ENCODE assay signal across 20 mouse cellular contexts in the genomic region with DNA sequence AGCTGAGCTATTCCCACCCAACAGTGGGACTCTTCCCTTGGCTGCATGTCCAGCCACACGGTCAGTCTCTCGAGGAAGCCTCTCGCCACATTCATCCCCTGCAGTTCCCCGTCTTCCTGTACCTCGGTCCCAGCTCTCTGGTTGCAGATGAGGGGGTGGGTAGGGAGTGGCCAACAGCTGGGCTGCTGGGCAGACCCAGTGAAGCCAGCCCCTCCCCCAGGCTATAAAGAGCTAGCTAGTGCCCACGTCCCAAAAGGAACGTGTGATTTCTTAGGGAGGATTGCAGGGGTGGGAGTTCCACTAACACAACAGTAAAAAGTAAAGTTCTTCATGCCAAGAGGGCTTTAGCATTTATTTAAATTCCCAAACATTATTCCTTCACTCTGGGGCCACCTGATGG.
DNase-seq lines count a peak whose midpoint lies in the region; ATAC-seq and TF ChIP-seq lines count a peak whose summit lies in the region.
"Had no signal": no experiment of that assay in that cellular context is flagged by ENCODE, and none has a peak within 500 bp of the region (broad histone marks: within the 10 kb centered on the region; RNA-seq: fewer than 3 reads in every experiment).

No protein-coding gene starts in this region.

- H3K4me3 ChIP-seq in heart, embryonic 13.5 days: no peak overlapping the region
- no peak overlapping the region for H3K4me3 ChIP-seq in liver, embryonic 12.5 days
- 0 out of 2 replicates have a peak overlapping the region, but pooled peaks have one; percentile 3 for H3K4me3 ChIP-seq in limb, embryonic 10.5 days
- no peak overlapping the region for H3K4me3 ChIP-seq in limb, embryonic 14.5 days (replicated peaks; ENCODE audit: low read length)
- no peak overlapping the region for H3K4me3 ChIP-seq in forebrain, embryonic 16.5 days (replicated peaks; ENCODE audit: low read length)
- H3K4me3 ChIP-seq: embryonic facial prominence, embryonic 13.5 days; hindbrain, embryonic 12.5 days; liver, embryonic 15.5 days; midbrain, embryonic 12.5 days; neural tube, embryonic 13.5 days had no signal

- ATAC-seq in heart, embryonic 13.5 days (ENCODE audit: extremely low read depth, insufficient number of reproducible peaks, low FRiP score, low TSS enrichment): no peak
- no peak for ATAC-seq in liver, embryonic 12.5 days
- ATAC-seq in limb, embryonic 14.5 days (ENCODE audit: low FRiP score, low read depth): peak; percentile 35
- no peak for ATAC-seq in forebrain, embryonic 16.5 days
- ATAC-seq: activated CD4-positive, CD25-positive, alpha-beta regulatory T cell, adult 4 months; inflammation-experienced regulatory T-cells, adult 6 months; Patski had no signal

- DNase-seq in heart, postnatal 10 days: no peak
- no peak for DNase-seq in liver
- peak; percentile 49 for DNase-seq in limb, embryonic 10.5 days (ENCODE audit: low spot score)
- DNase-seq in limb, embryonic 14.5 days (ENCODE audit: low spot score): peak; percentile 62
- DNase-seq: adrenal gland, postnatal 14 days; gastrocnemius, postnatal 14 days; kidney, postnatal 36 days; lung, postnatal 4 days; thymus, postnatal 4 days had no signal

- peaks cover 11% of the 10 kb centered on the region for H3K4me1 ChIP-seq in heart, embryonic 13.5 days
- peaks cover 31% of the 10 kb centered on the region for H3K4me1 ChIP-seq in liver, embryonic 12.5 days
- H3K4me1 ChIP-seq in limb, embryonic 10.5 days: peaks cover 55% of the 10 kb centered on the region
- H3K4me1 ChIP-seq in limb, embryonic 14.5 days (ENCODE audit: control insufficient read depth, insufficient read depth, low read length): peaks cover 28% of the 10 kb centered on the region
- H3K4me1 ChIP-seq in forebrain, embryonic 16.5 days (replicated peaks; ENCODE audit: control insufficient read depth, insufficient read depth, low read length): no peaks in the 10 kb centered on the region
- H3K4me1 ChIP-seq: liver, embryonic 15.5 days had no signal

- H3K4me2 ChIP-seq in heart, embryonic 13.5 days: peak overlapping the region; percentile 2
- H3K4me2 ChIP-seq in liver, embryonic 12.5 days: peak overlapping the region; percentile 31
- H3K4me2 ChIP-seq in limb, embryonic 14.5 days (replicated peaks; ENCODE audit: low read depth, low read length, severe bottlenecking): peak overlapping the region; percentile 26
- no peak overlapping the region for H3K4me2 ChIP-seq in forebrain, embryonic 16.5 days (ENCODE audit: low read length)
- H3K4me2 ChIP-seq: embryonic facial prominence, embryonic 13.5 days; hindbrain, embryonic 12.5 days; liver, embryonic 15.5 days; midbrain, embryonic 12.5 days; neural tube, embryonic 13.5 days had no signal

- WGBS in heart, embryonic 13.5 days: 8% methylated on average over 7 of the region's 7 CpGs
- WGBS in liver, embryonic 12.5 days (ENCODE audit: insufficient replicate concordance): 7% methylated on average over 7 of the region's 7 CpGs
- WGBS in limb, embryonic 10.5 days: 8% methylated on average over 7 of the region's 7 CpGs
- 7% methylated on average over 7 of the region's 7 CpGs for WGBS in limb, embryonic 14.5 days
- 54% methylated on average over 7 of the region's 7 CpGs for WGBS in forebrain, embryonic 16.5 days

- no peaks in the 10 kb centered on the region for H3K9me3 ChIP-seq in heart, embryonic 13.5 days
- no peaks in the 10 kb centered on the region for H3K9me3 ChIP-seq in liver, embryonic 12.5 days (replicated peaks)
- H3K9me3 ChIP-seq in limb, embryonic 10.5 days (replicated peaks): no peaks in the 10 kb centered on the region
- H3K9me3 ChIP-seq in limb, embryonic 14.5 days (ENCODE audit: control insufficient read depth, low read length): no peaks in the 10 kb centered on the region
- H3K9me3 ChIP-seq in forebrain, embryonic 16.5 days (ENCODE audit: control insufficient read depth, low read length): no peaks in the 10 kb centered on the region
- H3K9me3 ChIP-seq: embryonic facial prominence, embryonic 13.5 days; hindbrain, embryonic 12.5 days; liver, embryonic 15.5 days; midbrain, embryonic 12.5 days; neural tube, embryonic 13.5 days had no signal

- intact Hi-C loops in heart, postnatal 10 days (cut with DNase I): no loop called here

- H3K9ac ChIP-seq in heart, embryonic 13.5 days: no peak overlapping the region
- no peak overlapping the region for H3K9ac ChIP-seq in liver, embryonic 12.5 days
- H3K9ac ChIP-seq in limb, embryonic 14.5 days (ENCODE audit: low read depth, low read length, severe bottlenecking): peak overlapping the region; percentile 5; the same call in 1 of the 2 replicates
- H3K9ac ChIP-seq in forebrain, embryonic 16.5 days (replicated peaks; ENCODE audit: low read depth, low read length): no peak overlapping the region
- H3K9ac ChIP-seq: embryonic facial prominence, embryonic 13.5 days; hindbrain, embryonic 12.5 days; liver, embryonic 15.5 days; midbrain, embryonic 12.5 days; neural tube, embryonic 13.5 days had no signal

- no peak overlapping the region for H3K27ac ChIP-seq in heart, embryonic 13.5 days (replicated peaks)
- H3K27ac ChIP-seq in liver, embryonic 12.5 days: no peak overlapping the region
- peak overlapping the region; percentile 68; the same call in 1 of the 2 replicates for H3K27ac ChIP-seq in limb, embryonic 10.5 days
- no peak overlapping the region for H3K27ac ChIP-seq in limb, embryonic 14.5 days (replicated peaks; ENCODE audit: low read depth, low read length)
- H3K27ac ChIP-seq in forebrain, embryonic 16.5 days (ENCODE audit: low read length): no peak overlapping the region
- H3K27ac ChIP-seq: embryonic facial prominence, embryonic 13.5 days; hindbrain, embryonic 12.5 days; liver, embryonic 15.5 days; midbrain, embryonic 12.5 days; neural tube, embryonic 13.5 days had no signal

- H3K36me3 ChIP-seq in heart, embryonic 13.5 days: no peaks in the 10 kb centered on the region
- H3K36me3 ChIP-seq in liver, embryonic 12.5 days: no peaks in the 10 kb centered on the region
- H3K36me3 ChIP-seq in limb, embryonic 10.5 days: no peaks in the 10 kb centered on the region
- no peaks in the 10 kb centered on the region for H3K36me3 ChIP-seq in limb, embryonic 14.5 days (ENCODE audit: control insufficient read depth, insufficient read depth, low read length)
- no peaks in the 10 kb centered on the region for H3K36me3 ChIP-seq in forebrain, embryonic 16.5 days (ENCODE audit: control insufficient read depth, insufficient read depth)
- H3K36me3 ChIP-seq: embryonic facial prominence, embryonic 13.5 days; hindbrain, embryonic 12.5 days; liver, embryonic 15.5 days; midbrain, embryonic 12.5 days; neural tube, embryonic 13.5 days had no signal

- no peak for TF ChIP-seq POLR2A in limb, embryonic 14.5 days (IDR thresholded peaks at IDR 0.05; ENCODE audit: borderline replicate concordance, extremely low read depth, insufficient read depth, insufficient read length)

- H3K27me3 ChIP-seq in heart, embryonic 13.5 days (replicated peaks): no peaks in the 10 kb centered on the region
- H3K27me3 ChIP-seq in liver, embryonic 12.5 days (replicated peaks): 0 out of 2 replicates have a peak, but pooled peaks cover 4% of the 10 kb centered on the region
- H3K27me3 ChIP-seq in limb, embryonic 10.5 days (ENCODE audit: low read depth, poor library complexity, severe bottlenecking): no peaks in the 10 kb centered on the region
- H3K27me3 ChIP-seq in limb, embryonic 14.5 days (ENCODE audit: control insufficient read depth, insufficient read depth, low read length): no peaks in the 10 kb centered on the region
- H3K27me3 ChIP-seq in forebrain, embryonic 16.5 days (replicated peaks; ENCODE audit: control insufficient read depth, insufficient read depth, low read length): no peaks in the 10 kb centered on the region
- H3K27me3 ChIP-seq: embryonic facial prominence, embryonic 13.5 days; hindbrain, embryonic 12.5 days; liver, embryonic 15.5 days had no signal

Comparison
In these comparisons a context has a peak if more than half of its experiments do, and no peak if none do; other contexts are left out.
1. DNase-seq: peak in limb, embryonic 10.5 days (single experiment) and limb, embryonic 14.5 days (single experiment); none in heart, postnatal 10 days (0 of 2) and liver (single experiment).